Mouse (Mus musculus) E14TG2a.4 (cell line): Measurements from ENCODE around the gene Vmn2r117.
"Not testable (repeated sequence)": the region's sequence is repeated elsewhere in the genome, so short reads cannot be mapped to it uniquely, and the experiment has no call there.

Source experiments
- H3K27me3 ChIP-seq: 2 replicates; pipeline ENCODE4 v1.6.1; 2014; ENCODE audit warnings: low read length, control low read depth; ENCODE audit not compliant: insufficient read depth
- H3K36me3 ChIP-seq: 2 replicates; pipeline ENCODE4 v1.6.1; 2014; ENCODE audit warnings: low read length, control low read depth; ENCODE audit not compliant: insufficient read depth
- H3K4me1 ChIP-seq: replicated peaks from 2 replicates; pipeline ENCODE4 v1.6.1; 2014; ENCODE audit warnings: low read depth, low read length, control low read depth
- H3K4me3 ChIP-seq: replicated peaks from 2 replicates; pipeline ENCODE4 v1.5.1; 2014; ENCODE audit warnings: mild to moderate bottlenecking, low read length
- H3K9me3 ChIP-seq: 2 replicates; pipeline ENCODE4 v1.6.1; 2014; ENCODE audit warnings: low read length, control low read depth
- CTCF ChIP-seq: conservative IDR thresholded peaks from 2 replicates; pipeline ENCODE4 v1.5.1; 2014; ENCODE audit warnings: low read length
- NANOG ChIP-seq: IDR thresholded peaks from 2 replicates; pipeline ENCODE4 v1.6.1; 2014; ENCODE audit warnings: borderline replicate concordance, low read length, mixed read lengths
- POU5F1 ChIP-seq: IDR thresholded peaks from 2 replicates; pipeline ENCODE4 v1.6.1; 2014; ENCODE audit warnings: low read length, borderline replicate concordance

The Vmn2r117 gene

DNA sequence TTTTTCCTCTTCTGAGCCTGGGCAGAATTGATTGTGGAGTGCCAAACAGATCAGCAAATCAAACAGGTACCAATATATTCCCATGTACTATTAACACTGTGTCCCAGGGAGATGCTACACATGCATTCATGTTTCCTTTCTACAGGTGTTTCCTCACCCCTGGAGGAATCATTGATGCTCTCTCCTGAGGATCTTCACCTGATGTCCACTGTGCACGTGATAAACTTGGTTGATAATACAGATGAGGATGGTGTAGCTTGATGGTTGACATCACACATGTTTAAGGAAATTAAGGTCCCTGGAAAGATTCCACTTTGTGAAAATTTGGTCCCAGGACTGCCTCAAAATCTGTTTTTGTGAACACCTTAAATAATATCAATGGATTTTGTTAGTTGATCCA is at the start of gene Vmn2r117:
Gene Vmn2r117 (minus strand): TSS at position 101 of the 400 bp plus-strand sequence.
- H3K27me3 ChIP-seq, H3K4me3 ChIP-seq, H3K36me3 ChIP-seq, H3K4me1 ChIP-seq, H3K9me3 ChIP-seq: not testable (repeated sequence)

DNA sequence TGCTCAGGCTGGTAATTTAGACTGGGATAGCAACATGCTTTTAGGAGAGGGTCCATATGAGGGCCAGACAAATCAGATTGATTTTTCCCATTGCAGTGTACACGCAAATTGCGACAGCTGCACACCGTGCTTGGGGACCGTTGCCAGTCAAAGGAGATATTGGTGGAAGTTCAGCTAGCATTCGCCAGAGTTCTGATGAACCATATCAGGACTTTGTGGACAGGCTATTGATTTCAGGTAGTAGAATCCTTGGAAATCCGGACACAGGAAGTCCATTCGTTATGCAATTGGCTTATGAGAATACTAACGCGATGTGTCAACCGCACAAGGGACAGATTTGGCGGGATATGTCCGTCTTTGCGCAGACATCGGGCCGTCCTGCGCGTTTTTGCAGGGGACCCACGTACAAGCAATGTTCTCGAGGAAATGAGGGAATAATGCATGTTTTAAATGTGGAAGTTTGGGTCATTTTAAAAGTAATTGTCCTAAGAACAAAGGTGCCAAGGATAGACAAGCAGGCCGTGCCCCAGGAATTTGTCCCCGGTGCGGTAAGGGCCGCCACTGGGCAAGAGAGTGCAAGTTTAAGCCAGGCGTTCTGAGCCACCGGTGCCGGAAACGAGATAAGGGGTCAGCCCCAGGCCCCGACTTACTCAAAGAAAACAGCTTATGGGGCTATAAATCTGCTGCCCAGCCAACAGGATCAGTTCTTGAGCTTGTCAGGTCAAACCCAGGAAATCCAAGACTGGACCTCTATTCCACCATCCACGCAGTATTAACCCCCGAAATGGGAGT is 43.6 kb upstream of the Vmn2r117 start:
- H3K9me3 ChIP-seq, result peaks cover 35% of the 10 kb centered on the region
- peak overlapping the region; percentile 51 for H3K4me3 ChIP-seq
- not testable (repeated sequence) for H3K4me1 ChIP-seq, H3K36me3 ChIP-seq
- peaks cover 19% of the 10 kb centered on the region for H3K27me3 ChIP-seq

GRCm38 (mm10) chr17:23518701-23519423 is 39.4 kb upstream of the Vmn2r117 start:
- H3K27me3 ChIP-seq, result peaks cover 21% of the 10 kb centered on the region
- TF ChIP-seq CTCF, result no peak
- TF ChIP-seq POU5F1, result no peak
- no peak for TF ChIP-seq NANOG
- H3K9me3 ChIP-seq, result peaks cover 11% of the 10 kb centered on the region; the same call in 1 of the 2 replicates
- no peaks in the 10 kb centered on the region for H3K36me3 ChIP-seq
- no peaks in the 10 kb centered on the region; the same call in 1 of the 2 replicates for H3K4me1 ChIP-seq
- H3K4me3 ChIP-seq, result no peak overlapping the region

- no peaks in the 10 kb centered on the region for H3K27me3 ChIP-seq
- H3K36me3 ChIP-seq, result no peaks in the 10 kb centered on the region
- TF ChIP-seq CTCF, result no peak
- no peak for TF ChIP-seq NANOG
- no peak for TF ChIP-seq POU5F1
- no peaks in the 10 kb centered on the region for H3K4me1 ChIP-seq
- H3K4me3 ChIP-seq, result no peak overlapping the region
- peaks cover 16% of the 10 kb centered on the region for H3K9me3 ChIP-seq
Observed at GRCm38 (mm10) chr17:23433150-23433679, 46.3 kb downstream of the Vmn2r117 start.
